Mouse (Mus musculus): ENCODE results near the gene Ltn1. TPM values are rescaled to one million over a fixed set of nuclear protein-coding genes. Genes with fewer than 3 reads are reported as not detected.

Ltn1 gene
- total and polyA plus RNA-seq, 2 experiments from 2014 or later, result 11.2 to 12.9 TPM

DNA sequence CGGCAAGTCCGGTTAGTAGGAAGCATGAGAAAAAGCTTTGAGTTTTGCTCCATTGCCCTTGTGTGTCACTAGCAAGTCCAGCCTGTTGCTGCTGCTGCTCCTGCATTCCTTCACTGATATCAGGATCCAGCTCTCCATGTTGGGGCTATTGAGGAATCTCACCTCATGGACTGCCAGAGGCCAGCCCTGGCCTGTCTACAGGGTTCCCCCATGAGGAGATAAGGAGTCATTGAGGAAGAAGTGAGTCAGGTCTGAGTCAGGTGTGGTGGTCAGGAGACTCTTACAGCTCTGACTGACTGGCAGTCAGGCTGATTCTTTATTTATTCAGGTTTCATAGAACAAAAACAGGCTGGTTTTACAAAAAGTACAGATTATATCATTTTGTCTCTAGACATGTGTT is 84.3 kb downstream of the Ltn1 start:
- H3K4me2 ChIP-seq (ENCODE audit: low read depth, low read length), result no peak overlapping the region
- no peak overlapping the region for H3K9ac ChIP-seq (replicated peaks; ENCODE audit: low read depth, low read length)
- H3K9me3 ChIP-seq (replicated peaks; ENCODE audit: control insufficient read depth, low read length), result no peaks in the 10 kb centered on the region
- H3K4me3 ChIP-seq (ENCODE audit: low read depth, low read length), result no peak overlapping the region
- no peaks in the 10 kb centered on the region for H3K27me3 ChIP-seq (ENCODE audit: control insufficient read depth, insufficient read depth, low read length)
- TF ChIP-seq CTCF (IDR thresholded peaks at IDR 0.05; ENCODE audit: low read depth) (peak; percentile 33; the same call in 1 of the 2 replicates), EP300 (IDR thresholded peaks at IDR 0.05; ENCODE audit: low read depth) (peak; percentile 93)
- H3K27ac ChIP-seq (ENCODE audit: low read depth), result peak overlapping the region; percentile 79
- no peaks in the 10 kb centered on the region for H3K36me3 ChIP-seq (replicated peaks; ENCODE audit: control insufficient read depth, insufficient read depth, low read length)
- WGBS, result 48% methylated on average over 2 of the region's 2 CpGs
- ATAC-seq (ENCODE audit: insufficient read depth, low read depth) (peak; percentile 96), DNase-seq (ENCODE audit: low spot score) (peak; percentile 88)
- H3K4me1 ChIP-seq (ENCODE audit: control insufficient read depth, insufficient read depth), result peaks cover 4% of the 10 kb centered on the region; the same call in 1 of the 2 replicates

- no peak for DNase-seq (ENCODE audit: low spot score)
- no peaks in the 10 kb centered on the region for H3K4me1 ChIP-seq (ENCODE audit: control insufficient read depth, insufficient read depth)
- H3K27me3 ChIP-seq (ENCODE audit: control insufficient read depth, insufficient read depth, low read length), result no peaks in the 10 kb centered on the region
- H3K4me2 ChIP-seq (ENCODE audit: low read depth, low read length), result no peak overlapping the region
- no peaks in the 10 kb centered on the region for H3K36me3 ChIP-seq (replicated peaks; ENCODE audit: control insufficient read depth, insufficient read depth, low read length)
- whole genome bisulfite sequencing, result 76% methylated on average over 6 of the region's 6 CpGs
- no peaks in the 10 kb centered on the region for H3K9me3 ChIP-seq (replicated peaks; ENCODE audit: control insufficient read depth, low read length)
- no peak for ATAC-seq (ENCODE audit: insufficient read depth, low read depth)
- TF ChIP-seq EP300 (IDR thresholded peaks at IDR 0.05; ENCODE audit: low read depth) (no peak), CTCF (IDR thresholded peaks at IDR 0.05; ENCODE audit: low read depth) (no peak)
- H3K9ac ChIP-seq (replicated peaks; ENCODE audit: low read depth, low read length), result no peak overlapping the region
- no peak overlapping the region for H3K4me3 ChIP-seq (ENCODE audit: low read depth, low read length)
- H3K27ac ChIP-seq (ENCODE audit: low read depth), result no peak overlapping the region
These were observed 91.3 kb downstream of the Ltn1 start for GRCm38 (mm10) chr16:87341043-87341572.

- Histone ChIP-seq H3K4me2 (ENCODE audit: low read depth, low read length) (no peak overlapping the region), H3K27ac (ENCODE audit: low read depth) (no peak overlapping the region), H3K4me3 (ENCODE audit: low read depth, low read length) (no peak overlapping the region), H3K36me3 (replicated peaks; ENCODE audit: control insufficient read depth, insufficient read depth, low read length) (no peaks in the 10 kb centered on the region), H3K27me3 (ENCODE audit: control insufficient read depth, insufficient read depth, low read length) (no peaks in the 10 kb centered on the region), H3K9ac (replicated peaks; ENCODE audit: low read depth, low read length) (no peak overlapping the region), H3K9me3 (replicated peaks; ENCODE audit: control insufficient read depth, low read length) (no peaks in the 10 kb centered on the region), H3K4me1 (ENCODE audit: control insufficient read depth, insufficient read depth) (no peaks in the 10 kb centered on the region)
- WGBS, result 82% methylated on average over 3 of the region's 3 CpGs
- TF ChIP-seq CTCF (IDR thresholded peaks at IDR 0.05; ENCODE audit: low read depth), result no peak
- TF ChIP-seq EP300 (IDR thresholded peaks at IDR 0.05; ENCODE audit: low read depth), result no peak
- ATAC-seq (ENCODE audit: insufficient read depth, low read depth) (no peak), DNase-seq (ENCODE audit: low spot score) (no peak)
These were observed 97.7 kb downstream of the Ltn1 start for GRCm38 (mm10) chr16:87334756-87335155.

- TF ChIP-seq EP300 (IDR thresholded peaks at IDR 0.05; ENCODE audit: low read depth), result no peak
- TF ChIP-seq CTCF (IDR thresholded peaks at IDR 0.05; ENCODE audit: low read depth), result no peak
- WGBS, result 71% methylated on average over 3 of the region's 3 CpGs
- H3K4me2 ChIP-seq (ENCODE audit: low read depth, low read length), result no peak overlapping the region
- no peaks in the 10 kb centered on the region for H3K4me1 ChIP-seq (ENCODE audit: control insufficient read depth, insufficient read depth)
- no peaks in the 10 kb centered on the region for H3K36me3 ChIP-seq (replicated peaks; ENCODE audit: control insufficient read depth, insufficient read depth, low read length)
- H3K9ac ChIP-seq (replicated peaks; ENCODE audit: low read depth, low read length), result no peak overlapping the region
- H3K9me3 ChIP-seq (replicated peaks; ENCODE audit: control insufficient read depth, low read length), result no peaks in the 10 kb centered on the region
- DNase-seq (ENCODE audit: low spot score), result no peak
- no peaks in the 10 kb centered on the region for H3K27me3 ChIP-seq (ENCODE audit: control insufficient read depth, insufficient read depth, low read length)
- no peak for ATAC-seq (ENCODE audit: insufficient read depth, low read depth)
- H3K4me3 ChIP-seq (ENCODE audit: low read depth, low read length), result no peak overlapping the region
- H3K27ac ChIP-seq (ENCODE audit: low read depth), result no peak overlapping the region
These were observed 102.4 kb downstream of the Ltn1 start for GRCm38 (mm10) chr16:87329986-87330385.

Other genes with a start within 250 kb of the Ltn1 start
- 13.9 and 20.9 TPM in 2 replicates for gene N6amt1, start 78.4 kb downstream of the Ltn1 start, total RNA-seq (2014; rRNA removed; ENCODE audit: low replicate concordance)
- gene N6amt1, start 78.4 kb downstream of the Ltn1 start, polyA plus RNA-seq (2015; fragmentation: Nextera tagmentation; extraction: Ambion mirVana), result 33.9 and 40.4 TPM in 2 replicates
- gene Rwdd2b, start 8.0 kb upstream of the Ltn1 start, total RNA-seq (2014; rRNA removed; ENCODE audit: low replicate concordance), result 4.0 and 6.0 TPM in 2 replicates
- gene Rwdd2b, start 8.0 kb upstream of the Ltn1 start, polyA plus RNA-seq (2015; fragmentation: Nextera tagmentation; extraction: Ambion mirVana), result 9.1 and 10.3 TPM in 2 replicates
- 76.8 and 220 TPM in 2 replicates for gene Usp16, start 22.1 kb upstream of the Ltn1 start, total RNA-seq (2014; rRNA removed; ENCODE audit: low replicate concordance)
- gene Usp16, start 22.1 kb upstream of the Ltn1 start, polyA plus RNA-seq (2015; fragmentation: Nextera tagmentation; extraction: Ambion mirVana), result 36.1 and 40.8 TPM in 2 replicates
- gene Cct8, start 63.3 kb upstream of the Ltn1 start, total RNA-seq (2014; rRNA removed; ENCODE audit: low replicate concordance), result 89.7 and 126 TPM in 2 replicates
- gene Cct8, start 63.3 kb upstream of the Ltn1 start, polyA plus RNA-seq (2015; fragmentation: Nextera tagmentation; extraction: Ambion mirVana), result 202 and 213 TPM in 2 replicates
- 0.43 and 3.6 TPM in 2 replicates for gene Map3k7cl, start 120.7 kb upstream of the Ltn1 start, total RNA-seq (2014; rRNA removed; ENCODE audit: low replicate concordance)
- gene Map3k7cl, start 120.7 kb upstream of the Ltn1 start, polyA plus RNA-seq (2015; fragmentation: Nextera tagmentation; extraction: Ambion mirVana), result 0.73 and 1.0 TPM in 2 replicates